In genomic region chr7:140941222-140942051, GRCm38 (mm10) we compare ENCODE assay signal across 1 mouse cellular context.
TF ChIP-seq lines count a peak whose summit lies in the region.

TSS of gene Pgghg (plus strand) at chr7:140941391.

TF ChIP-seq in CH12.LX, 34 proteins besides CTCF, POLR2A, EP300 and RAD21 (continued from another document):
- 0 out of 2 replicates have a peak, but pooled peaks have one; percentile 26 for TF ChIP-seq KAT2A (IDR thresholded peaks at IDR 0.05; ENCODE audit: insufficient replicate concordance, low read length)
- TF ChIP-seq TCF12 (IDR thresholded peaks at IDR 0.05; ENCODE audit: low read depth, low read length): peak; percentile 63; the same call in 1 of the 2 replicates
- TF ChIP-seq SIN3A (IDR thresholded peaks at IDR 0.05; ENCODE audit: low read length): peak; percentile 91
- TF ChIP-seq RCOR1 (conservative IDR thresholded peaks at IDR 0.05; ENCODE audit: low read depth, low read length): peak; percentile 71
- TF ChIP-seq NELFE (IDR thresholded peaks at IDR 0.05; ENCODE audit: low read depth, low read length): peak; percentile 63; the same call in 1 of the 2 replicates
- TF ChIP-seq MAFK (IDR thresholded peaks at IDR 0.05; ENCODE audit: insufficient replicate concordance, low read length): peak; percentile 47; the same call in 1 of the 2 replicates
- peak; percentile 90 for TF ChIP-seq MAX (IDR thresholded peaks at IDR 0.05; ENCODE audit: low read length)
- TF ChIP-seq MYC (IDR thresholded peaks at IDR 0.05; ENCODE audit: low read depth, low read length): peak; percentile 95
- no peak for TF ChIP-seq GABPA (IDR thresholded peaks at IDR 0.05; ENCODE audit: insufficient replicate concordance, low read depth, low read length)
- no peak for TF ChIP-seq JUND (conservative IDR thresholded peaks at IDR 0.05; ENCODE audit: low read depth, low read length)
- peak; percentile 77; the same call in 1 of the 2 replicates for TF ChIP-seq E2F4 (IDR thresholded peaks at IDR 0.05; ENCODE audit: insufficient replicate concordance, low read depth, low read length)
- TF ChIP-seq MXI1 (IDR thresholded peaks at IDR 0.05; ENCODE audit: low read depth, low read length): peak; percentile 91; the same call in 1 of the 2 replicates
- no peak for TF ChIP-seq ZKSCAN1 (IDR thresholded peaks at IDR 0.05; ENCODE audit: borderline replicate concordance, low read depth, low read length)
- peak; percentile 84 for TF ChIP-seq TBP (conservative IDR thresholded peaks at IDR 0.05; ENCODE audit: low read depth, low read length)
- TF ChIP-seq MEF2A (IDR thresholded peaks at IDR 0.05; ENCODE audit: borderline replicate concordance, low read depth, low read length): peak; percentile 94
- no peak for TF ChIP-seq USF2 (conservative IDR thresholded peaks at IDR 0.05; ENCODE audit: low read depth, low read length)
- TF ChIP-seq ZNF384 (IDR thresholded peaks at IDR 0.05; ENCODE audit: low read depth, low read length): 0 out of 2 replicates have a peak, but pooled peaks have one; percentile 24
- TF ChIP-seq BHLHE40 (IDR thresholded peaks at IDR 0.05; ENCODE audit: low read depth, low read length): peak; percentile 90
- peak; percentile 74; the same call in 1 of the 2 replicates for TF ChIP-seq ETS1 (conservative IDR thresholded peaks at IDR 0.05; ENCODE audit: low read depth, low read length)
- peak; percentile 61 for TF ChIP-seq CHD2 (IDR thresholded peaks at IDR 0.05; ENCODE audit: low read length)
- peak; percentile 48 for TF ChIP-seq IRF4 (IDR thresholded peaks at IDR 0.05; ENCODE audit: low read depth, low read length)
- peak; percentile 95 for TF ChIP-seq MAZ (IDR thresholded peaks at IDR 0.05; ENCODE audit: low read depth, low read length)
- peak; percentile 72; the same call in 1 of the 2 replicates for TF ChIP-seq POLR2AphosphoS2 (IDR thresholded peaks at IDR 0.05; ENCODE audit: low read depth, low read length)
- TF ChIP-seq NRF1 (IDR thresholded peaks at IDR 0.05; ENCODE audit: low read depth, low read length): no peak
- TF ChIP-seq ZMIZ1 (IDR thresholded peaks at IDR 0.05; ENCODE audit: low read depth, low read length): peak; percentile 38
- no peak; the same call in 1 of the 2 replicates for TF ChIP-seq CHD1 (IDR thresholded peaks at IDR 0.05; ENCODE audit: low read depth, low read length)
